Mouse (Mus musculus): ENCODE data around the gene Nfatc3. TPM values are rescaled to one million over a fixed set of nuclear protein-coding genes. Genes with fewer than 3 reads are reported as not detected.

Gene Nfatc3
- total and polyA plus RNA-seq, 2 experiments from 2014 or later: 2.9 to 24.0 TPM

DNA sequence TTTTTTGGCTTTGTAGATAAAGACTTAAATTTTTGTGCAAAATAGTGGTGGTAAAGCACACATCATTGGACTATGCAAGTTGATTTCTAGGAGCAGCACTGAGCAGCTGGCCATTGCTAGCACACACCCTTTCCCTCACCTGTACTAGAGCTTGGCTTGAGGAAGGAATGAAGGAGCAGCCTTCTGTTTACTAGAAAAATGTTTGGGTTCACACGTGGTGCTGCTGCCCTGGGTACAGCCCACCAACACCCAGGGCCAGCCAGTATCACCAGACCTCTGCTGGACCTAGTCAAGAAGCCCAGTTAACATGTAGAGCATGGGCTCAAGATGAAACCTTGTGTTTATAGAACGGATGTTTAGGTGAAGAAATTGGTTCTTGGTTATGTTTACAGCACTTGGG lies 71.4 kb downstream of the Nfatc3 start:
- WGBS: 90% methylated on average over 2 of the region's 2 CpGs
- H3K27ac ChIP-seq: no peak overlapping the region
- no peak for DNase-seq (ENCODE audit: low spot score)
- H3K4me1 ChIP-seq (ENCODE audit: insufficient read depth, low read length): no peaks in the 10 kb centered on the region
- H3K36me3 ChIP-seq (ENCODE audit: insufficient read depth, low read length): peaks cover 20% of the 10 kb centered on the region; the same call in 1 of the 2 replicates
- no peak for ATAC-seq
- H3K4me3 ChIP-seq (ENCODE audit: low read length): no peak overlapping the region
- no peak overlapping the region for H3K4me2 ChIP-seq (ENCODE audit: low read depth, low read length)
- no peak for TF ChIP-seq CTCF (IDR thresholded peaks at IDR 0.05; ENCODE audit: low read depth)
- H3K9ac ChIP-seq (replicated peaks; ENCODE audit: low read length): no peak overlapping the region
- no peaks in the 10 kb centered on the region for H3K9me3 ChIP-seq (ENCODE audit: low read length)
- H3K27me3 ChIP-seq (ENCODE audit: insufficient read depth, low read length): peaks cover 13% of the 10 kb centered on the region

GRCm38 (mm10) chr8:106130505-106130904 lies 71.9 kb downstream of the Nfatc3 start:
- Histone ChIP-seq H3K27ac (no peak overlapping the region), H3K27me3 (ENCODE audit: insufficient read depth, low read length) (peaks cover 18% of the 10 kb centered on the region), H3K4me3 (ENCODE audit: low read length) (no peak overlapping the region), H3K9me3 (ENCODE audit: low read length) (no peaks in the 10 kb centered on the region), H3K4me2 (ENCODE audit: low read depth, low read length) (no peak overlapping the region), H3K36me3 (ENCODE audit: insufficient read depth, low read length) (peaks cover 20% of the 10 kb centered on the region; the same call in 1 of the 2 replicates), H3K4me1 (ENCODE audit: insufficient read depth, low read length) (no peaks in the 10 kb centered on the region), H3K9ac (replicated peaks; ENCODE audit: low read length) (no peak overlapping the region)
- DNase-seq (ENCODE audit: low spot score) (no peak), ATAC-seq (no peak)
- TF ChIP-seq CTCF (IDR thresholded peaks at IDR 0.05; ENCODE audit: low read depth): no peak
- 88% methylated on average over 2 of the region's 2 CpGs for WGBS

- WGBS: 91% methylated on average over 4 of the region's 4 CpGs
- H3K4me1 ChIP-seq (ENCODE audit: insufficient read depth, low read length): peaks cover 3% of the 10 kb centered on the region; the same call in 1 of the 2 replicates
- no peak overlapping the region for H3K4me3 ChIP-seq (ENCODE audit: low read length)
- no peak overlapping the region for H3K27ac ChIP-seq
- no peaks in the 10 kb centered on the region for H3K9me3 ChIP-seq (ENCODE audit: low read length)
- H3K27me3 ChIP-seq (ENCODE audit: insufficient read depth, low read length): peaks cover 18% of the 10 kb centered on the region
- H3K4me2 ChIP-seq (ENCODE audit: low read depth, low read length): no peak overlapping the region
- TF ChIP-seq CTCF (IDR thresholded peaks at IDR 0.05; ENCODE audit: low read depth): no peak
- peaks cover 20% of the 10 kb centered on the region; the same call in 1 of the 2 replicates for H3K36me3 ChIP-seq (ENCODE audit: insufficient read depth, low read length)
- H3K9ac ChIP-seq (replicated peaks; ENCODE audit: low read length): no peak overlapping the region
- ATAC-seq: no peak
- no peak for DNase-seq (ENCODE audit: low spot score)
These were observed 72.4 kb downstream of the Nfatc3 start for GRCm38 (mm10) chr8:106131021-106131420.

- ATAC-seq: no peak
- Histone ChIP-seq H3K4me3 (ENCODE audit: low read length) (no peak overlapping the region), H3K36me3 (ENCODE audit: insufficient read depth, low read length) (peaks cover 20% of the 10 kb centered on the region; the same call in 1 of the 2 replicates), H3K4me1 (ENCODE audit: insufficient read depth, low read length) (peaks cover 7% of the 10 kb centered on the region), H3K9ac (replicated peaks; ENCODE audit: low read length) (no peak overlapping the region), H3K9me3 (ENCODE audit: low read length) (no peaks in the 10 kb centered on the region), H3K4me2 (ENCODE audit: low read depth, low read length) (no peak overlapping the region), H3K27ac (no peak overlapping the region), H3K27me3 (ENCODE audit: insufficient read depth, low read length) (peaks cover 23% of the 10 kb centered on the region)
- 90% methylated on average over 7 of the region's 7 CpGs for WGBS
- TF ChIP-seq CTCF (IDR thresholded peaks at IDR 0.05; ENCODE audit: low read depth): no peak
- no peak for DNase-seq (ENCODE audit: low spot score)
These were observed 73.0 kb downstream of the Nfatc3 start for GRCm38 (mm10) chr8:106131488-106132222.

- WGBS: 92% methylated on average over 11 of the region's 11 CpGs
- Histone ChIP-seq H3K9me3 (ENCODE audit: low read length) (no peaks in the 10 kb centered on the region), H3K9ac (replicated peaks; ENCODE audit: low read length) (no peak overlapping the region)
These were observed 73.7 kb downstream of the Nfatc3 start for GRCm38 (mm10) chr8:106132356-106132755.

GRCm38 (mm10) chr8:106133526-106133925 lies 74.9 kb downstream of the Nfatc3 start:
- Histone ChIP-seq H3K9ac (replicated peaks; ENCODE audit: low read length) (no peak overlapping the region), H3K4me3 (ENCODE audit: low read length) (no peak overlapping the region), H3K27ac (no peak overlapping the region), H3K36me3 (ENCODE audit: insufficient read depth, low read length) (peaks cover 17% of the 10 kb centered on the region; the same call in 1 of the 2 replicates), H3K4me2 (ENCODE audit: low read depth, low read length) (no peak overlapping the region), H3K4me1 (ENCODE audit: insufficient read depth, low read length) (peaks cover 20% of the 10 kb centered on the region), H3K27me3 (ENCODE audit: insufficient read depth, low read length) (peaks cover 32% of the 10 kb centered on the region), H3K9me3 (ENCODE audit: low read length) (no peaks in the 10 kb centered on the region)
- no peak for TF ChIP-seq CTCF (IDR thresholded peaks at IDR 0.05; ENCODE audit: low read depth)
- ATAC-seq: no peak
- 72% methylated on average over 13 of the region's 13 CpGs for WGBS
- DNase-seq (ENCODE audit: low spot score): no peak

More at GRCm38 (mm10) chr8:106132356-106132755, 73.7 kb downstream of the Nfatc3 start:
- H3K27ac ChIP-seq: no peak overlapping the region
- DNase-seq (ENCODE audit: low spot score): no peak
- peaks cover 30% of the 10 kb centered on the region for H3K27me3 ChIP-seq (ENCODE audit: insufficient read depth, low read length)
- peaks cover 14% of the 10 kb centered on the region for H3K4me1 ChIP-seq (ENCODE audit: insufficient read depth, low read length)
- no peak for TF ChIP-seq CTCF (IDR thresholded peaks at IDR 0.05; ENCODE audit: low read depth)
- H3K4me3 ChIP-seq (ENCODE audit: low read length): no peak overlapping the region
- no peak overlapping the region for H3K4me2 ChIP-seq (ENCODE audit: low read depth, low read length)
- peaks cover 18% of the 10 kb centered on the region; the same call in 1 of the 2 replicates for H3K36me3 ChIP-seq (ENCODE audit: insufficient read depth, low read length)
- no peak for ATAC-seq

DNA sequence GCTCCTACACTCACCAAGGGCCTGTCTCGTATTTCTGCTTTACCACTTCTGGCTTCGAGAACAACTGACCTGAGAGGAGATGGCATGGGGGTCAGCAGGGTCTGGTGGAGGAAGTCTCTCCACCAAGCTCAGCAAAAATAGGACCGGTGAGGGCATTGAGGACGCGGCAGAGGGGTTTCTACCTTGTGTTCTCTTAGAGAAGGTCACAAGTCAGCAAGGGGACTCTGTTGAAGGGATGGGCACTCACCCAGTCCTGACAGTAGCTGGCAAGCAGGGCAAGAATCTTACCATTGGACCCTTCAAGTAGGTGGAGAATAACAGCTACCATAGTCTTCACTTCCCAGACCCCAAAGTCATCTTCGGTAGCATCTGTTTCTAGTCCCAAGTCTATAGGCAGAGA lies 75.3 kb downstream of the Nfatc3 start:
- WGBS: 77% methylated on average over 6 of the region's 6 CpGs
- Histone ChIP-seq H3K4me1 (ENCODE audit: insufficient read depth, low read length) (peaks cover 20% of the 10 kb centered on the region), H3K36me3 (ENCODE audit: insufficient read depth, low read length) (peaks cover 13% of the 10 kb centered on the region; the same call in 1 of the 2 replicates), H3K4me2 (ENCODE audit: low read depth, low read length) (no peak overlapping the region), H3K27ac (no peak overlapping the region), H3K27me3 (ENCODE audit: insufficient read depth, low read length) (peaks cover 32% of the 10 kb centered on the region), H3K9me3 (ENCODE audit: low read length) (no peaks in the 10 kb centered on the region), H3K9ac (replicated peaks; ENCODE audit: low read length) (no peak overlapping the region), H3K4me3 (ENCODE audit: low read length) (no peak overlapping the region)
- TF ChIP-seq CTCF (IDR thresholded peaks at IDR 0.05; ENCODE audit: low read depth): no peak
- DNase-seq (ENCODE audit: low spot score): no peak
- ATAC-seq: no peak

Measured in hindbrain, postnatal 0 days (tissue).